Mouse (Mus musculus): ENCODE results near the gene Gm5580.

DNA sequence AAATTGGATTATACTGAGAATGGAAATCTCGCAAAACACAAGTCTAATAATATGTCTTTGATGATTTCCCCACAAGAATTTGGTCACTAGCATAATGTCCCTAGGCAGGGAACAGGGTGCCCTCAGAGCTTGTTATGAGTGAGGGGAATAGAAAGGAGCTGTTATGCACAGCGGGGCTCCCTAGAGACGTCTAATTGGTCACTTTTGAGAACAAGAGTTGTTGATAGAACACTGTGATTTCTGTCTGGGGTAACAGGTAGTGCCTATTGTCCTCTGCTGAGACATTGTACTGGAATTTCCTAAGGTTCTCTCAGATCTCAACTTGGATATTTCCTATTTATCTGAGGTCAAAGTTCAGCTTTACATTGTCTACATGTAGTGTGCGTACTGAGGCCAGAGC is 33.2 kb downstream of the Gm5580 start, which contains the start of gene Olfr215:
- no peak for TF ChIP-seq CTCF (conservative IDR thresholded peaks at IDR 0.05; ENCODE audit: insufficient read depth, insufficient read length, low read depth, low read length)
- no peak for TF ChIP-seq POLR2A (IDR thresholded peaks at IDR 0.05; ENCODE audit: low read depth, low read length)

Data from kidney, adult 2 months (tissue).